Mouse (Mus musculus) kidney, embryonic 14.5 days (tissue): Measurements from ENCODE around the gene Ocln. TPM values are rescaled to one million over a fixed set of nuclear protein-coding genes. Genes with fewer than 3 reads are reported as not detected.
A peak's percentile ranks its signal among the peaks of the same experiment; 100 is the strongest.

Source experiments
- ATAC-seq: fragments of 200-750 bp; cut with Nextera tagmentation; 2 replicates; pipeline ENCODE4 v1.8.0; 2017; ENCODE audit warnings: moderate number of reproducible peaks, mild to moderate bottlenecking, moderate TSS enrichment, moderate library complexity; ENCODE audit not compliant: low FRiP score, low TSS enrichment
- H3K27ac ChIP-seq: fragments of 300-500 bp; sonication (generic); 2 replicates; pipeline ENCODE4 v1.5.1; 2014; ENCODE audit warnings: low read depth, mild to moderate bottlenecking, low read length, moderate library complexity, mixed read lengths
- H3K27me3 ChIP-seq: fragments of 300-500 bp; sonication (generic); 2 replicates; pipeline ENCODE4 v1.6.1; 2014; ENCODE audit warnings: mild to moderate bottlenecking, low read length; ENCODE audit not compliant: control insufficient read depth, insufficient read depth
- H3K36me3 ChIP-seq: fragments of 300-500 bp; sonication (generic); 2 replicates; pipeline ENCODE4 v1.6.1; 2014; ENCODE audit warnings: low read length, mixed read lengths; ENCODE audit not compliant: control insufficient read depth, insufficient read depth
- H3K4me1 ChIP-seq: fragments of 300-500 bp; sonication (generic); 2 replicates; pipeline ENCODE4 v1.6.1; 2014; ENCODE audit warnings: low read length, mixed read lengths; ENCODE audit not compliant: control insufficient read depth, insufficient read depth
- H3K4me2 ChIP-seq: fragments of 300-500 bp; sonication (generic); replicated peaks from 2 replicates; pipeline ENCODE4 v1.6.1; 2014; ENCODE audit warnings: low read depth, mild to moderate bottlenecking, low read length
- H3K4me3 ChIP-seq: fragments of 300-500 bp; sonication (generic); 2 replicates; pipeline ENCODE4 v1.5.1; 2014; ENCODE audit warnings: mild to moderate bottlenecking, low read length
- H3K9ac ChIP-seq: fragments of 300-500 bp; sonication (generic); 2 replicates; pipeline ENCODE4 v1.6.1; 2014; ENCODE audit warnings: low read depth, mild to moderate bottlenecking, low read length, moderate library complexity
- H3K9me3 ChIP-seq: fragments of 300-500 bp; sonication (generic); 2 replicates; pipeline ENCODE4 v1.6.1; 2016; ENCODE audit warnings: low read length; ENCODE audit not compliant: control insufficient read depth
- WGBS: fragments of 180-500 bp; shearing (Covaris S2); extraction: QIAGEN DNeasy Blood & Tissue Kit; methylation state at CpG from one replicate; pipeline ENCODE4 v1.1.7; 2014; 5-methylcytosine and 5-hydroxymethylcytosine counted together
- polyA plus RNA-seq: library from polyadenylated mRNA; unstranded; fragments of >200 nt; fragmentation: Nextera tagmentation; extraction: Ambion mirVana; gene quantifications from 2 replicates; pipeline ENCODE4 v1.2.1, GENCODE M21; 2014

The Ocln gene
- polyA plus RNA-seq, result 15.8 and 32.7 TPM in 2 replicates

DNA sequence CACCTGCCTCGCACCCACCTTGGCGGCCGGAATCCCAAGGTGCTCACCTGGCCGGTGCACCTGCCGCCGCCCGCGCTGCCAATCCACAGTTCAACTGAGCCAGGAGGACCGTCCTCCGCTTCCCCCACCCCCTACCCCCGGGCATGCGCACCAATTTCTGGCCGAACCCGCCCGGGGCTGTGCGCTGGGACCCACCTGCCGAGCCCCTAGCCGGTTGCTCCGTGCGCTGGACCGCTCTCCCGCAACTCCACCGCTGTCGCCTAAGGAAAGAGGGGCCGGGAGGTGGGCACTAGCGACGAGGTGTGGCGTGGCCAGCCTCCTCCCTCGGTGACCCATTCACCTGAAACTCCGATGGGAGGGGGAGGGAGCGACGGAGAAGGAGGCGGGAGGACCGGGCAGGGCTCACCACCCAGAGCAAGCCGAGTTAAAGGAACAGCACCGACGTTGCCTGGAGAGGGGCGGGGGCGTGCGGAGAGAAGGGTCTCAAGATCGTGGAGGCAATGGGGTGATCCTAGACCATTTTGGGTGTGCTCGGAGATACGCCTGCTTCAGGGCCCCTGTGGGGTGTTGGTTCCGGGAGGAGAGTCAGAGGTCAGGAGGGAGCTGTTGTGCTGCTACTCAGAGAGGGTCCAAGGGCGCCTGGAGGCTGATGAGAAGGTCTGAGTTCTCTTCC, at the start of gene Ocln:
Gene Ocln, minus strand, starts transcription at position 350 of the 673 bp plus-strand sequence.
- H3K9me3 ChIP-seq, result no peaks in the 10 kb centered on the region
- H3K4me2 ChIP-seq, result peak within 1 kb of the TSS; percentile 84
- peak; percentile 86 for ATAC-seq
- 0 out of 2 replicates have a peak, but pooled peaks cover 3% of the 10 kb centered on the region for H3K4me1 ChIP-seq
- peak within 1 kb of the TSS; percentile 78 for H3K9ac ChIP-seq
- H3K27me3 ChIP-seq, result peaks cover 26% of the 10 kb centered on the region
- no peaks in the 10 kb centered on the region for H3K36me3 ChIP-seq
- H3K4me3 ChIP-seq, result peak within 1 kb of the TSS; percentile 67
- H3K27ac ChIP-seq, result peak within 1 kb of the TSS; percentile 73
- under 1% methylated on average over 42 of the region's 45 CpGs for WGBS

DNA sequence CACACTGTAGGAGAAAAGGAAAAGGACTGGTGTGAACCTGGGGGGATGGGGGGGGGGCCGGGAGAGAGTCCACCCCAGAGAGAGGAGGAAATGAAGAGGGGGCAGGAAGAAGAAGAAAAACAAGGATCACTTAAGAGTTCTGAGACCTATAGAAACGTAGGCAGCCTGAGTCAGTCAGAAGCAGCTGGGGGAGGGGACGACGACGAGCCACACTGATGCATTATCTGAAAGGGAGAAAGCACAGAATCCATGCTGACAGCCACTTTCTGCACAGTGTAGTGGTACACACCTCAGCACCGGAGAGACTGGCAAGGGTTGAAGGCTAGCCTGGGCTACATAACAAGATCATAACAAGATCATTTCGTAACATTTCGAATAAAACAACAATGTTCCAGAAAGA, 48.5 kb upstream of the Ocln start:
- Histone ChIP-seq H3K36me3 (no peaks in the 10 kb centered on the region; the same call in 1 of the 2 replicates), H3K4me1 (no peaks in the 10 kb centered on the region), H3K4me3 (no peak overlapping the region), H3K27me3 (no peaks in the 10 kb centered on the region), H3K9me3 (no peaks in the 10 kb centered on the region), H3K27ac (no peak overlapping the region), H3K9ac (no peak overlapping the region), H3K4me2 (no peak overlapping the region)
- ATAC-seq, result no peak
- WGBS, result 61% methylated on average over 8 of the region's 8 CpGs

DNA sequence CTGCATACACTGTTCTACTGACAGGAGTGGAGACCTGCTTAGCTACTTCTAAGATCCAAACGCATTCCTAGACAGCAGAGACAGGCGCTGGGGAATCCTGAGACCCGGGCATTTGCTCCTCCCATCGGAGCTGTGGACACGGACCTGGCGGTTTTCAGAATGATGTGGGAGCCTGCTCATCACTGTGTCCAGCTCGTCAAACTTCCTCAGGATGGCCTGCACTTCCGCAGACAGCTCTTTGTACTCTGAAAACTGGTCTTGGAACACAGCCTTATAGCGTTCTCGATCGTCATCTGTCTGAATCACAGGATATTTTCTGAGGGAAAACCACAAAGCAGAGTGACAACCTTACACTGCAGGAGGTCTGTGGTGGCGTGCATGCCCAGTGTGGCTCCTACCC, 47.8 kb upstream of the Ocln start:
- H3K4me2 ChIP-seq, result no peak overlapping the region
- H3K36me3 ChIP-seq, result no peaks in the 10 kb centered on the region; the same call in 1 of the 2 replicates
- WGBS, result 82% methylated on average over 12 of the region's 12 CpGs
- no peak overlapping the region for H3K27ac ChIP-seq
- no peak for ATAC-seq
- no peaks in the 10 kb centered on the region for H3K4me1 ChIP-seq
- H3K27me3 ChIP-seq, result no peaks in the 10 kb centered on the region
- H3K9ac ChIP-seq, result no peak overlapping the region
- no peaks in the 10 kb centered on the region for H3K9me3 ChIP-seq
- H3K4me3 ChIP-seq, result no peak overlapping the region

- H3K9me3 ChIP-seq, result no peaks in the 10 kb centered on the region
- H3K4me2 ChIP-seq, result no peak overlapping the region
- ATAC-seq, result no peak
- no peak overlapping the region for H3K9ac ChIP-seq
- H3K36me3 ChIP-seq, result no peaks in the 10 kb centered on the region; the same call in 1 of the 2 replicates
- no peak overlapping the region for H3K4me3 ChIP-seq
- no peaks in the 10 kb centered on the region for H3K4me1 ChIP-seq
- no peak overlapping the region for H3K27ac ChIP-seq
- H3K27me3 ChIP-seq, result no peaks in the 10 kb centered on the region
- WGBS, result 75% methylated on average over 9 of the region's 9 CpGs
These were observed 44.8 kb upstream of the Ocln start for GRCm38 (mm10) chr13:100597284-100597683.

GRCm38 (mm10) chr13:100595552-100595885, 43.0 kb upstream of the Ocln start:
- H3K27ac ChIP-seq, result no peak overlapping the region

GRCm38 (mm10) chr13:100594838-100595551, 42.5 kb upstream of the Ocln start:
- no peak overlapping the region for H3K4me3 ChIP-seq
- H3K27ac ChIP-seq, result no peak overlapping the region

More at GRCm38 (mm10) chr13:100595552-100595885, 43.0 kb upstream of the Ocln start:
- H3K4me2 ChIP-seq, result no peak overlapping the region
- no peaks in the 10 kb centered on the region for H3K9me3 ChIP-seq
- no peak overlapping the region for H3K9ac ChIP-seq
- H3K27me3 ChIP-seq, result no peaks in the 10 kb centered on the region
- 81% methylated on average over 3 of the region's 3 CpGs for WGBS
- no peak for ATAC-seq
- no peaks in the 10 kb centered on the region; the same call in 1 of the 2 replicates for H3K36me3 ChIP-seq
- H3K4me3 ChIP-seq, result no peak overlapping the region
- no peaks in the 10 kb centered on the region for H3K4me1 ChIP-seq

DNA sequence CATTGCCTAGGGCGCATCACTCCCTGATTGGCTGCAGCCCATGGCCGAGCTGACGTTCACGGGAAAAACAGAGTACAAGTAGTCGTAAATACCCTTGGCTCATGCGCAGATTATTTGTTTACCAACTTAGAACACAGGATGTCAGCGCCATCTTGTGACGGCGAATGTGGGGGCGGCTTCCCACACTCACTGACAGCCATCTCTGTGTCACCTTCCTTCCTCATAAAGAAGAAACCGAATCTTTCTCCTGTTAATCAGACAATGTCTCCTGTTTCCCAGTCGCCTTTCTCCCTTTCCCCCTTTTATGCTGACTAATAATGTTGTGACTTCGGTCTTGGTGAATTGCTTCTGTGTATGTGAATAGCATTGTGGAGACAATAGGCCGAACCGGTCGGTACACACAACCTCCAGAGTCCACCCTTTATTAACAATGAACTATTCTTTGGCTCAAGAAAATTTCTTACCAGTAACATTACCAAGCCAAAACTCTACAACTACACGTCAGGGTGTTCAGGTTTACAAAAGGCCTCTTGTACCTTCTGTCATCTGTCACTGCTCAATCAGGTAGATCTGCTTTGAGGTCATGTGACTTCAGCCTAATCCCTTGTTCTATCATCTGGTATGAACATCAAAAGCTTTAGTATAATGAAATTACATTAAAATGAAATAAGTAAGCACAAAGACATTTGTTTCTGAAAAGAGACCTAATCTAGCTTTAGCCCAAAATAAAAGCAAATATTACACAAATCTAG, 41.7 kb upstream of the Ocln start:
- ATAC-seq, result peak; percentile 52
- H3K4me2 ChIP-seq, result no peak overlapping the region

More at GRCm38 (mm10) chr13:100594838-100595551, 42.5 kb upstream of the Ocln start:
- no peaks in the 10 kb centered on the region for H3K9me3 ChIP-seq
- H3K9ac ChIP-seq, result no peak overlapping the region
- no peaks in the 10 kb centered on the region for H3K4me1 ChIP-seq
- H3K4me2 ChIP-seq, result no peak overlapping the region
- no peaks in the 10 kb centered on the region for H3K27me3 ChIP-seq
- ATAC-seq, result no peak
- no peaks in the 10 kb centered on the region; the same call in 1 of the 2 replicates for H3K36me3 ChIP-seq
- WGBS, result 66% methylated on average over 5 of the region's 5 CpGs

GRCm38 (mm10) chr13:100588646-100589045, 36.1 kb upstream of the Ocln start:
- 87% methylated on average over 11 of the region's 12 CpGs for WGBS
- Histone ChIP-seq H3K36me3 (no peaks in the 10 kb centered on the region), H3K9ac (no peak overlapping the region), H3K4me2 (0 out of 2 replicates have a peak overlapping the region, but pooled peaks have one; percentile 5), H3K4me1 (no peaks in the 10 kb centered on the region), H3K27me3 (no peaks in the 10 kb centered on the region), H3K27ac (no peak overlapping the region), H3K9me3 (no peaks in the 10 kb centered on the region), H3K4me3 (no peak overlapping the region)
- ATAC-seq, result no peak

More for the DNA sequence above, 41.7 kb upstream of the Ocln start:
- Histone ChIP-seq H3K27ac (no peak overlapping the region), H3K36me3 (no peaks in the 10 kb centered on the region; the same call in 1 of the 2 replicates), H3K4me3 (no peak overlapping the region), H3K27me3 (no peaks in the 10 kb centered on the region), H3K9ac (no peak overlapping the region), H3K9me3 (no peaks in the 10 kb centered on the region), H3K4me1 (no peaks in the 10 kb centered on the region)
- WGBS, result 71% methylated on average over 11 of the region's 17 CpGs
